Mouse (Mus musculus): ENCODE results near the gene Mcm2. TPM values are rescaled to one million over a fixed set of nuclear protein-coding genes. Genes with fewer than 3 reads are reported as not detected.

The Mcm2 gene
- polyA plus RNA-seq (2015; fragmentation: Illumina TruSeq; extraction: RNeasy Lipid Tissue Mini Kit (QIAGEN cat#74804); ENCODE audit: low read depth, low replicate concordance), result 3.3 TPM

GRCm38 (mm10) chr6:88898534-88899048 lies at the start of gene Mcm2:
Gene Mcm2 (minus strand): TSS chr6:88898780.

GRCm38 (mm10) chr6:88901947-88902820 lies 3.6 kb upstream of the Mcm2 start, which contains the start of gene Tpra1:
Gene Tpra1 (plus strand): TSS chr6:88902251.

GRCm38 (mm10) chr6:88874868-88875508 lies 23.6 kb downstream of the Mcm2 start, which contains the start of gene Podxl2:
Gene Podxl2 (minus strand): TSS chr6:88875044.

GRCm38 (mm10) chr6:88841781-88842689 lies 56.5 kb downstream of the Mcm2 start, which contains the start of gene Abtb1:
Gene Abtb1 (minus strand): TSS chr6:88841984.

Other genes with a start within 250 kb of the Mcm2 start
- gene Mgll, start 174.4 kb downstream of the Mcm2 start, polyA plus RNA-seq (2015; fragmentation: Illumina TruSeq; extraction: RNeasy Lipid Tissue Mini Kit (QIAGEN cat#74804); ENCODE audit: low read depth, low replicate concordance), result 137 TPM
- 41.9 TPM for gene Abtb1, start 56.8 kb downstream of the Mcm2 start, polyA plus RNA-seq (2015; fragmentation: Illumina TruSeq; extraction: RNeasy Lipid Tissue Mini Kit (QIAGEN cat#74804); ENCODE audit: low read depth, low replicate concordance)
- 167 TPM for gene Podxl2, start 23.7 kb downstream of the Mcm2 start, polyA plus RNA-seq (2015; fragmentation: Illumina TruSeq; extraction: RNeasy Lipid Tissue Mini Kit (QIAGEN cat#74804); ENCODE audit: low read depth, low replicate concordance)
- 44.5 TPM for gene Tpra1, start 3.5 kb upstream of the Mcm2 start, polyA plus RNA-seq (2015; fragmentation: Illumina TruSeq; extraction: RNeasy Lipid Tissue Mini Kit (QIAGEN cat#74804); ENCODE audit: low read depth, low replicate concordance)

All from brain, adult 10 weeks (tissue).